Mouse (Mus musculus) MEL (cell line): ENCODE measurements at regions not wholly inside any gene's neighbourhood (a gene's known extent, or its start where the extent isn't known, plus 50 kb on each side); places are given as distances from the start of the nearest gene placed in this dataset.
"Not testable (repeated sequence)": the region's sequence is repeated elsewhere in the genome, so short reads cannot be mapped to it uniquely, and the experiment has no call there.

Experiments
- DNase-seq: peaks from one replicate; pipeline ENCODE4 v3.0.0; 2011; ENCODE audit warnings: low read depth, low spot score
- H3K27ac ChIP-seq: 2 replicates; pipeline ENCODE4 v1.5.1; 2012; ENCODE audit warnings: low read depth, mild to moderate bottlenecking, control low read depth, low read length, moderate library complexity; ENCODE audit not compliant: control insufficient read depth
- H3K27me3 ChIP-seq, 2 experiments: fragments of 150-350 bp in 1 of 2; sonication (generic) in 1 of 2; 2 replicates each; pipeline ENCODE4 v1.6.1; 2012; ENCODE audit warnings: low read length in 2 of 2, mild to moderate bottlenecking in 2 of 2, improper control_type of control experiment in 1 of 2, moderate library complexity in 1 of 2; ENCODE audit not compliant: insufficient read depth in 2 of 2, control insufficient read depth in 1 of 2
- H3K36me3 ChIP-seq, 2 experiments: 2 replicates each; pipeline ENCODE4 v1.6.1; 2012 to 2014; ENCODE audit warnings: low read length in 2 of 2, improper control_type of control experiment in 1 of 2, inconsistent platforms in 1 of 2, mild to moderate bottlenecking in 1 of 2; ENCODE audit not compliant: insufficient read depth in 2 of 2, control insufficient read depth in 1 of 2
- H3K4me1 ChIP-seq, 2 experiments: fragments of 150-350 bp in 1 of 2; sonication (generic) in 1 of 2; 2 replicates each; pipeline ENCODE4 v1.6.1; 2012; ENCODE audit warnings: low read length in 2 of 2, improper control_type of control experiment in 1 of 2, mild to moderate bottlenecking in 1 of 2; ENCODE audit not compliant: insufficient read depth in 2 of 2, control insufficient read depth in 1 of 2
- H3K4me3 ChIP-seq, 2 experiments: fragments of 150-350 bp in 1 of 2; sonication (generic) in 1 of 2; 2 replicates each; pipeline ENCODE4 v1.5.1; 2012; ENCODE audit warnings: low read depth in 2 of 2, low read length in 2 of 2, mild to moderate bottlenecking in 2 of 2, moderate library complexity in 2 of 2, control low read depth in 1 of 2, improper control_type of control experiment in 1 of 2; ENCODE audit not compliant: control insufficient read depth in 1 of 2, insufficient read depth in 1 of 2
- H3K79me2 ChIP-seq: 2 replicates; pipeline ENCODE4 v1.6.1; 2012; ENCODE audit warnings: mild to moderate bottlenecking, low read length, moderate library complexity; ENCODE audit not compliant: control insufficient read depth, poor library complexity, insufficient read depth
- H3K9ac ChIP-seq: 2 replicates; pipeline ENCODE4 v1.6.1; 2012; ENCODE audit warnings: low read depth, mild to moderate bottlenecking, control low read depth, low read length, moderate library complexity; ENCODE audit not compliant: control insufficient read depth, poor library complexity, severe bottlenecking
- H3K9me3 ChIP-seq: fragments of 150-350 bp; sonication (generic); replicated peaks from 2 replicates; pipeline ENCODE4 v1.6.1; 2012; ENCODE audit warnings: mild to moderate bottlenecking, low read length, improper control_type of control experiment, moderate library complexity; ENCODE audit not compliant: insufficient read depth
- BHLHE40 ChIP-seq: IDR thresholded peaks from 2 replicates; pipeline ENCODE4 v1.6.1; 2012; ENCODE audit warnings: low read depth, mild to moderate bottlenecking, inconsistent platforms, low read length, improper control_type of control experiment, borderline replicate concordance
- CHD1 ChIP-seq: IDR thresholded peaks from 2 replicates; pipeline ENCODE4 v1.6.1; 2012; ENCODE audit warnings: low read depth, mild to moderate bottlenecking, inconsistent platforms, low read length, improper control_type of control experiment
- CHD2 ChIP-seq: IDR thresholded peaks from 2 replicates; pipeline ENCODE4 v1.6.1; 2011; ENCODE audit warnings: low read length, improper control_type of control experiment
- CTCF ChIP-seq, 3 experiments: IDR thresholded peaks in 2 of 3; conservative IDR thresholded peaks in 1 of 3; 2 replicates each; pipeline ENCODE4 v1.5.1; 2011 to 2012; ENCODE audit warnings: low read length in 3 of 3, low read depth in 2 of 3, mild to moderate bottlenecking in 2 of 3, improper control_type of control experiment in 1 of 3, inconsistent platforms in 1 of 3, mixed read lengths in 1 of 3, moderate library complexity in 1 of 3; ENCODE audit not compliant: control insufficient read depth in 1 of 3, insufficient read depth in 1 of 3, poor library complexity in 1 of 3, severe bottlenecking in 1 of 3
- E2F4 ChIP-seq: IDR thresholded peaks from 2 replicates; pipeline ENCODE4 v1.6.1; 2011; ENCODE audit warnings: low read depth, low read length, improper control_type of control experiment, borderline replicate concordance
- ELF1 ChIP-seq: IDR thresholded peaks from 2 replicates; pipeline ENCODE4 v1.6.1; 2014; ENCODE audit warnings: low read depth, mild to moderate bottlenecking, inconsistent platforms, low read length, improper control_type of control experiment, moderate library complexity
- EP300 ChIP-seq, 2 experiments: IDR thresholded peaks; 2 replicates each; pipeline ENCODE4 v1.6.1; 2011; ENCODE audit warnings: improper control_type of control experiment in 2 of 2, low read length in 2 of 2, low read depth in 1 of 2, mild to moderate bottlenecking in 1 of 2
- GABPA ChIP-seq: IDR thresholded peaks from 2 replicates; pipeline ENCODE4 v1.6.1; 2012; ENCODE audit warnings: low read depth, mild to moderate bottlenecking, inconsistent platforms, low read length, improper control_type of control experiment, moderate library complexity
- GATA1 ChIP-seq: IDR thresholded peaks from 2 replicates; pipeline ENCODE4 v1.6.1; 2011; ENCODE audit warnings: low read depth, low read length, improper control_type of control experiment
- HCFC1 ChIP-seq: IDR thresholded peaks from 2 replicates; pipeline ENCODE4 v1.6.1; 2012; ENCODE audit warnings: low read depth, mild to moderate bottlenecking, inconsistent platforms, low read length, improper control_type of control experiment, moderate library complexity
- JUND ChIP-seq: IDR thresholded peaks from 2 replicates; pipeline ENCODE4 v1.6.1; 2011; ENCODE audit warnings: low read depth, mild to moderate bottlenecking, improper control_type of control experiment, low read length
- MAFK ChIP-seq: IDR thresholded peaks from 2 replicates; pipeline ENCODE4 v1.6.1; 2011; ENCODE audit warnings: low read depth, mild to moderate bottlenecking, low read length, improper control_type of control experiment, borderline replicate concordance
- MAX ChIP-seq: IDR thresholded peaks from 2 replicates; pipeline ENCODE4 v1.6.1; 2011; ENCODE audit warnings: low read length, improper control_type of control experiment
- MAZ ChIP-seq: IDR thresholded peaks from 2 replicates; pipeline ENCODE4 v1.6.1; 2012; ENCODE audit warnings: low read depth, mild to moderate bottlenecking, inconsistent platforms, low read length, improper control_type of control experiment
- MXI1 ChIP-seq: IDR thresholded peaks from 2 replicates; pipeline ENCODE4 v1.6.1; 2011; ENCODE audit warnings: mild to moderate bottlenecking, low read depth, low read length, improper control_type of control experiment
- MYB ChIP-seq: IDR thresholded peaks from 2 replicates; pipeline ENCODE4 v1.6.1; 2011; ENCODE audit warnings: mild to moderate bottlenecking, low read depth, low read length, improper control_type of control experiment
- MYC ChIP-seq: IDR thresholded peaks from 2 replicates; pipeline ENCODE4 v1.6.1; 2011; ENCODE audit warnings: low read depth, mild to moderate bottlenecking, low read length, improper control_type of control experiment, moderate library complexity
- NELFE ChIP-seq: IDR thresholded peaks from 2 replicates; pipeline ENCODE4 v1.6.1; 2011; ENCODE audit warnings: low read depth, low read length, improper control_type of control experiment
- NRF1 ChIP-seq: IDR thresholded peaks from 2 replicates; pipeline ENCODE4 v1.6.1; 2014; ENCODE audit warnings: low read depth, mild to moderate bottlenecking, inconsistent platforms, low read length, improper control_type of control experiment, moderate library complexity; ENCODE audit not compliant: poor library complexity, insufficient read depth, severe bottlenecking
- POLR2A ChIP-seq, 2 experiments: IDR thresholded peaks; 2 replicates each; pipeline ENCODE4 v1.6.1; 2011 to 2012; ENCODE audit warnings: low read length in 2 of 2, mild to moderate bottlenecking in 2 of 2, control low read depth in 1 of 2, improper control_type of control experiment in 1 of 2, low read depth in 1 of 2, moderate library complexity in 1 of 2; ENCODE audit not compliant: control insufficient read depth in 1 of 2, insufficient read depth in 1 of 2, poor library complexity in 1 of 2
- POLR2AphosphoS2 ChIP-seq: IDR thresholded peaks from 2 replicates; pipeline ENCODE4 v1.6.1; 2011; ENCODE audit warnings: low read length, improper control_type of control experiment
- RCOR1 ChIP-seq: IDR thresholded peaks from 2 replicates; pipeline ENCODE4 v1.6.1; 2012; ENCODE audit warnings: low read depth, mild to moderate bottlenecking, inconsistent platforms, low read length, improper control_type of control experiment
- SIN3A ChIP-seq: IDR thresholded peaks from 2 replicates; pipeline ENCODE4 v1.6.1; 2012; ENCODE audit warnings: low read length, improper control_type of control experiment, inconsistent platforms
- SMC3 ChIP-seq: IDR thresholded peaks from 2 replicates; pipeline ENCODE4 v1.6.1; 2011; ENCODE audit warnings: low read depth, low read length, improper control_type of control experiment
- TAL1 ChIP-seq: IDR thresholded peaks from 2 replicates; pipeline ENCODE4 v1.6.1; 2012; ENCODE audit warnings: mild to moderate bottlenecking, inconsistent platforms, low read length, moderate library complexity, mixed read lengths
- TBP ChIP-seq: IDR thresholded peaks from 2 replicates; pipeline ENCODE4 v1.8.0; 2011; ENCODE audit warnings: low read depth, low read length, improper control_type of control experiment
- USF1 ChIP-seq: IDR thresholded peaks from 2 replicates; pipeline ENCODE4 v1.6.1; 2014; ENCODE audit warnings: low read depth, mild to moderate bottlenecking, inconsistent platforms, low read length, improper control_type of control experiment, moderate library complexity
- USF2 ChIP-seq, 2 experiments: IDR thresholded peaks; 2 replicates each; pipeline ENCODE4 v1.6.1; 2011 to 2012; ENCODE audit warnings: improper control_type of control experiment in 2 of 2, low read length in 2 of 2, borderline replicate concordance in 1 of 2, inconsistent platforms in 1 of 2, low read depth in 1 of 2, mild to moderate bottlenecking in 1 of 2; ENCODE audit not compliant: insufficient read depth in 1 of 2
- ZC3H11A ChIP-seq: IDR thresholded peaks from 2 replicates; pipeline ENCODE4 v1.6.1; 2012; ENCODE audit warnings: low read depth, mild to moderate bottlenecking, inconsistent platforms, low read length, improper control_type of control experiment
- ZKSCAN1 ChIP-seq: IDR thresholded peaks from 2 replicates; pipeline ENCODE4 v1.6.1; 2012; ENCODE audit warnings: low read depth, mild to moderate bottlenecking, inconsistent platforms, low read length, improper control_type of control experiment, moderate library complexity
- ZMIZ1 ChIP-seq: IDR thresholded peaks from 2 replicates; pipeline ENCODE4 v1.6.1; 2012; ENCODE audit warnings: low read depth, mild to moderate bottlenecking, inconsistent platforms, low read length, improper control_type of control experiment, moderate library complexity
- ZNF384 ChIP-seq: IDR thresholded peaks from 2 replicates; pipeline ENCODE4 v1.6.1; 2012; ENCODE audit warnings: low read depth, mild to moderate bottlenecking, inconsistent platforms, low read length, improper control_type of control experiment

- peak overlapping the region; percentile 85 for H3K27ac ChIP-seq
- peak overlapping the region; percentile 89 for H3K9ac ChIP-seq
- TF ChIP-seq USF1 (peak; percentile 45; the same call in 1 of the 2 replicates), MYC (peak; percentile 95), MAX (peak; percentile 85), POLR2A (IDR thresholded peaks at IDR 0.05; ENCODE audit: control insufficient read depth in 1 of 2, insufficient read depth in 1 of 2, low read depth in 1 of 2, low read length in 2 of 2, poor library complexity in 1 of 2) (0 out of 4 replicates have a peak, but pooled peaks of 1 of the 2 experiments have one; percentile 20), MXI1 (peak; percentile 90)
Measured at GRCm38 (mm10) chr16:50526930-50527329, 64.0 kb downstream of the Ccdc54 start.

GRCm38 (mm10) chr16:50525934-50526366 is 65.0 kb downstream of the Ccdc54 start:
- peak overlapping the region; percentile 85 for H3K27ac ChIP-seq
- H3K4me1 ChIP-seq, result peaks cover 0 to 13% of the 10 kb centered on the region in 2 experiments; a peak in 3 of 4 replicates
- H3K79me2 ChIP-seq, result peaks cover 35% of the 10 kb centered on the region
- H3K9ac ChIP-seq, result peak overlapping the region; percentile 89
- DNase-seq, result peak; percentile 96
- peaks cover 0 to 7% of the 10 kb centered on the region in 2 experiments; a peak in 2 of 4 replicates for H3K36me3 ChIP-seq
- H3K4me3 ChIP-seq, result peak overlapping the region; percentile 85 to 86
- no peaks in the 10 kb centered on the region; a peak in 1 of 4 replicates for H3K27me3 ChIP-seq
- no peaks in the 10 kb centered on the region for H3K9me3 ChIP-seq
- TF ChIP-seq GATA1 (peak; percentile 58), CHD1 (no peak; the same call in 1 of the 2 replicates), GABPA (no peak), NRF1 (no peak), ZKSCAN1 (no peak), CHD2 (peak; percentile 30; the same call in 1 of the 2 replicates), SMC3 (no peak), ZC3H11A (no peak), TBP (peak; percentile 93), ZNF384 (no peak), HCFC1 (peak; percentile 84), CTCF (IDR thresholded peaks at IDR 0.05 in 2 of 3, conservative IDR thresholded peaks at IDR 0.05 in 1 of 3; ENCODE audit: control insufficient read depth in 1 of 3, insufficient read depth in 1 of 3, low read depth in 2 of 3, low read length in 3 of 3, poor library complexity in 1 of 3, severe bottlenecking in 1 of 3) (no peak), NELFE (peak; percentile 98), ELF1 (peak; percentile 96), RCOR1 (no peak), MAX (peak; percentile 58; the same call in 1 of the 2 replicates), EP300 (IDR thresholded peaks at IDR 0.05; ENCODE audit: low read depth in 1 of 2, low read length in 2 of 2) (peak in 1 of 2 experiments; percentile 29; a peak in 1 of 4 replicates), MXI1 (peak; percentile 68), SIN3A (peak; percentile 87), E2F4 (no peak), JUND (no peak), BHLHE40 (no peak), POLR2AphosphoS2 (peak; percentile 92), MYB (no peak), USF2 (IDR thresholded peaks at IDR 0.05; ENCODE audit: borderline replicate concordance in 1 of 2, insufficient read depth in 1 of 2, low read depth in 1 of 2, low read length in 2 of 2) (no peak), TAL1 (no peak), ZMIZ1 (peak; percentile 91), MAFK (peak; percentile 71; the same call in 1 of the 2 replicates), USF1 (0 out of 2 replicates have a peak, but pooled peaks have one; percentile 24), MAZ (0 out of 2 replicates have a peak, but pooled peaks have one; percentile 41)

More at GRCm38 (mm10) chr16:50526930-50527329, 64.0 kb downstream of the Ccdc54 start:
- H3K9me3 ChIP-seq, H3K27me3 ChIP-seq, H3K36me3 ChIP-seq: not testable (repeated sequence)
- Histone ChIP-seq H3K4me1 (peaks cover 0 to 13% of the 10 kb centered on the region in 2 experiments; a peak in 3 of 4 replicates), H3K4me3 (peak overlapping the region; percentile 85 to 86), H3K79me2 (peaks cover 42% of the 10 kb centered on the region)
- DNase-seq, result peak; percentile 55
